ENCODE assay signal across 7 mouse cellular contexts in genomic region chr10:58673278-58674061, GRCm38 (mm10). TPM values are rescaled to one million over a fixed set of nuclear protein-coding genes. Genes with fewer than 3 reads are reported as not detected.
DNase-seq lines count a peak whose midpoint lies in the region; ATAC-seq lines count a peak whose summit lies in the region.

No protein-coding gene starts in this region.

- no peaks in the 10 kb centered on the region for H3K27me3 ChIP-seq in intestine, embryonic 14.5 days (replicated peaks; ENCODE audit: control insufficient read depth, insufficient read depth, low read length)
- peaks cover 15% of the 10 kb centered on the region; the same call in 1 of the 2 replicates for H3K27me3 ChIP-seq in midbrain, embryonic 12.5 days

- no peak overlapping the region for H3K4me2 ChIP-seq in intestine, embryonic 14.5 days (ENCODE audit: low read length)
- H3K4me2 ChIP-seq in midbrain, embryonic 12.5 days (replicated peaks), result peak overlapping the region; percentile 29

- no peak overlapping the region for H3K9ac ChIP-seq in intestine, embryonic 14.5 days (ENCODE audit: low read length)
- H3K9ac ChIP-seq in midbrain, embryonic 12.5 days (replicated peaks), result no peak overlapping the region

- DNase-seq in adrenal gland, adult (ENCODE audit: inconsistent age in 2 of 2, low spot score in 1 of 2), result peak; percentile 74 to 88
- DNase-seq in cerebellum, postnatal 14 days, result peak; percentile 90 to 93
- peak; percentile 73 to 74 for DNase-seq in frontal cortex, postnatal 25 days (ENCODE audit: low spot score in 2 of 2)
- DNase-seq in intestine, embryonic 14.5 days (ENCODE audit: low spot score), result peak; percentile 77
- DNase-seq in left cerebral cortex, adult 9 months (ENCODE audit: low spot score in 2 of 2), result peak; percentile 23 to 83
- peak; percentile 48 to 83 for DNase-seq in spleen, postnatal 10 days (ENCODE audit: low spot score in 2 of 2)

- H3K4me1 ChIP-seq in intestine, embryonic 14.5 days (replicated peaks; ENCODE audit: control insufficient read depth, insufficient read depth, low read length), result no peaks in the 10 kb centered on the region
- peaks cover 23% of the 10 kb centered on the region for H3K4me1 ChIP-seq in midbrain, embryonic 12.5 days

- H3K4me3 ChIP-seq in intestine, embryonic 14.5 days (ENCODE audit: low read depth, low read length), result no peak overlapping the region
- no peak overlapping the region for H3K4me3 ChIP-seq in midbrain, embryonic 12.5 days

- no peak for ATAC-seq in intestine, embryonic 14.5 days (replicated peaks; ENCODE audit: low FRiP score, low TSS enrichment, low read depth)
- ATAC-seq in midbrain, embryonic 12.5 days (ENCODE audit: low FRiP score, low read depth), result peak; percentile 81

- 36% methylated on average over 15 of the region's 15 CpGs for WGBS in intestine, embryonic 14.5 days
- WGBS in midbrain, embryonic 12.5 days, result 29% methylated on average over 15 of the region's 15 CpGs

- H3K36me3 ChIP-seq in intestine, embryonic 14.5 days (ENCODE audit: control insufficient read depth, insufficient read depth, low read length), result no peaks in the 10 kb centered on the region
- H3K36me3 ChIP-seq in midbrain, embryonic 12.5 days, result no peaks in the 10 kb centered on the region

- H3K27ac ChIP-seq in intestine, embryonic 14.5 days (ENCODE audit: low read depth), result no peak overlapping the region
- H3K27ac ChIP-seq in midbrain, embryonic 12.5 days (replicated peaks), result peak overlapping the region; percentile 66

- H3K9me3 ChIP-seq in intestine, embryonic 14.5 days (ENCODE audit: control insufficient read depth, low read length), result no peaks in the 10 kb centered on the region
- no peaks in the 10 kb centered on the region for H3K9me3 ChIP-seq in midbrain, embryonic 12.5 days

RNA-seq across cellular contexts. Expression of gene Edar, which starts 2.0 kb away (rescaled TPM):
- 0.63 and 0.72 TPM in 2 replicates for polyA plus RNA-seq in intestine, embryonic 14.5 days (2014; fragmentation: Nextera tagmentation; extraction: Ambion mirVana)
- 0.33 and 0.34 TPM in 2 replicates for polyA plus RNA-seq in midbrain, embryonic 12.5 days (2016; fragmentation: Nextera tagmentation; extraction: Ambion mirVana)

RNA-seq across cellular contexts. Expression of gene Gm17542, which starts 44.5 kb away (rescaled TPM):
- not detected in 2 replicates for polyA plus RNA-seq in intestine, embryonic 14.5 days (2014; fragmentation: Nextera tagmentation; extraction: Ambion mirVana)
- polyA plus RNA-seq in midbrain, embryonic 12.5 days (2016; fragmentation: Nextera tagmentation; extraction: Ambion mirVana), result not detected in 2 replicates
